Mouse (Mus musculus) left cerebral cortex, adult 9 months (tissue): ENCODE results near the gene 2210407C18Rik.
A peak's percentile ranks its signal among the peaks of the same experiment; 100 is the strongest.

Experiments
- DNase-seq, 2 experiments: peaks; one replicate each; pipeline ENCODE4 v3.0.0; 2022; ENCODE audit warnings: low spot score in 2 of 2

The 2210407C18Rik gene

GRCm38 (mm10) chr11:58602062-58602461 is 13.8 kb downstream of the 2210407C18Rik start:
- DNase-seq = no peak

- no peak for DNase-seq
These were observed 18.0 kb downstream of the 2210407C18Rik start for GRCm38 (mm10) chr11:58597837-58598236.

- DNase-seq = no peak
These were observed 21.1 kb downstream of the 2210407C18Rik start, which contains the start of gene Olfr324 for GRCm38 (mm10) chr11:58594814-58595213. Gene Olfr324, plus strand, starts transcription at chr11:58595114.

- DNase-seq = no peak
These were observed 27.1 kb downstream of the 2210407C18Rik start for GRCm38 (mm10) chr11:58588620-58589250.

GRCm38 (mm10) chr11:58587898-58588348 is 28.0 kb downstream of the 2210407C18Rik start:
- DNase-seq = peak in 1 of 2 experiments; percentile 15

GRCm38 (mm10) chr11:58578636-58579035 is 37.2 kb downstream of the 2210407C18Rik start:
- no peak for DNase-seq

- no peak for DNase-seq
These were observed 38.4 kb downstream of the 2210407C18Rik start, which contains the start of gene Olfr325 for GRCm38 (mm10) chr11:58577430-58577829. Gene Olfr325, plus strand, starts transcription at chr11:58577730.

GRCm38 (mm10) chr11:58570405-58570804 is 45.5 kb downstream of the 2210407C18Rik start, which contains the start of gene Olfr224:
Gene Olfr224, minus strand, starts transcription at chr11:58570553.
- DNase-seq = no peak
